11 mouse cellular contexts compared by ENCODE assay signal in genomic region chr2:115307248-115307647, GRCm38 (mm10).
"Had no signal": no experiment of that assay in that cellular context is flagged by ENCODE, and none has a peak within 500 bp of the region (broad histone marks: within the 10 kb centered on the region; RNA-seq: fewer than 3 reads in every experiment).

No protein-coding gene starts in this region.

- H3K36me3 ChIP-seq: intestine, embryonic 15.5 days; liver, embryonic 15.5 days; midbrain, embryonic 10.5 days; neural tube, embryonic 12.5 days had no signal

- H3K9me3 ChIP-seq: intestine, embryonic 15.5 days; liver, embryonic 15.5 days; midbrain, embryonic 10.5 days; neural tube, embryonic 12.5 days had no signal

- ATAC-seq: intestine, embryonic 15.5 days; lung, postnatal 0 days had no signal

- H3K27ac ChIP-seq: intestine, embryonic 15.5 days; liver, embryonic 15.5 days; midbrain, embryonic 10.5 days; neural tube, embryonic 12.5 days; stomach, postnatal 0 days had no signal

- H3K4me2 ChIP-seq: intestine, embryonic 15.5 days; liver, embryonic 11.5 days; liver, embryonic 15.5 days; neural tube, embryonic 12.5 days had no signal

- H3K27me3 ChIP-seq: intestine, embryonic 15.5 days; liver, embryonic 15.5 days; neural tube, embryonic 12.5 days had no signal

- H3K9ac ChIP-seq: intestine, embryonic 15.5 days; liver, embryonic 15.5 days; neural tube, embryonic 12.5 days had no signal

- H3K4me1 ChIP-seq: intestine, embryonic 15.5 days; liver, embryonic 15.5 days; neural tube, embryonic 12.5 days had no signal

- DNase-seq: left cerebral cortex, postnatal 4 days; lung, adult 2 months; lung, postnatal 36 days; midbrain, embryonic 14.5 days had no signal

- H3K4me3 ChIP-seq: intestine, embryonic 15.5 days; liver, embryonic 15.5 days; midbrain, embryonic 10.5 days; neural tube, embryonic 12.5 days had no signal
